Comparison of ENCODE assay signal across 30 mouse cellular contexts in genomic region chr3:114908846-114909245, GRCm38 (mm10). TPM values are rescaled to one million over a fixed set of nuclear protein-coding genes. Genes with fewer than 3 reads are reported as not detected.
"Had no signal": no experiment of that assay in that cellular context is flagged by ENCODE, and none has a peak within 500 bp of the region (broad histone marks: within the 10 kb centered on the region; RNA-seq: fewer than 3 reads in every experiment).

No protein-coding gene starts in this region.

- DNase-seq: gastrocnemius, adult 2 months; gastrocnemius, postnatal 10 days; gastrocnemius, postnatal 25 days; heart, adult 18-20 months; heart, postnatal 10 days; heart, postnatal 4 days; kidney, adult 18-20 months; kidney, adult 8-10 months; kidney, postnatal 10 days; kidney, postnatal 25 days; kidney, postnatal 4 days; liver; liver, embryonic 13.5 days had no signal

- H3K27ac ChIP-seq: gastrocnemius, adult 2 months; heart, embryonic 10.5 days; hindbrain, embryonic 10.5 days; hindbrain, embryonic 12.5 days; hindbrain, embryonic 14.5 days; intestine, embryonic 15.5 days; layer of hippocampus, adult 2 months; left cerebral cortex, adult 2 months; limb, embryonic 10.5 days; limb, embryonic 12.5 days; liver, embryonic 13.5 days; liver, embryonic 15.5 days had no signal

- H3K4me3 ChIP-seq: gastrocnemius, adult 2 months; heart, embryonic 10.5 days; heart, embryonic 12.5 days; hindbrain, embryonic 10.5 days; hindbrain, embryonic 12.5 days; intestine, embryonic 15.5 days; layer of hippocampus, adult 2 months; left cerebral cortex, adult 2 months; limb, embryonic 10.5 days; limb, embryonic 12.5 days; liver, embryonic 13.5 days; liver, embryonic 15.5 days had no signal

- H3K4me2 ChIP-seq: heart, embryonic 12.5 days; hindbrain, embryonic 12.5 days; hindbrain, embryonic 14.5 days; intestine, embryonic 15.5 days; limb, embryonic 12.5 days; liver, embryonic 11.5 days; liver, embryonic 13.5 days; liver, embryonic 15.5 days had no signal

- H3K36me3 ChIP-seq: heart, embryonic 10.5 days; heart, embryonic 12.5 days; hindbrain, embryonic 10.5 days; hindbrain, embryonic 12.5 days; intestine, embryonic 15.5 days; limb, embryonic 10.5 days; limb, embryonic 12.5 days; liver, embryonic 13.5 days; liver, embryonic 15.5 days had no signal

- H3K4me1 ChIP-seq: intestine, embryonic 15.5 days; liver, embryonic 13.5 days; liver, embryonic 15.5 days had no signal

- H3K27me3 ChIP-seq: heart, embryonic 12.5 days; hindbrain, embryonic 12.5 days; intestine, embryonic 15.5 days; limb, embryonic 12.5 days; liver, embryonic 13.5 days had no signal

- ATAC-seq: hindbrain, embryonic 16.5 days; inflammation-experienced regulatory T-cells, adult 6 months; intestine, embryonic 15.5 days; intestine, postnatal 0 days had no signal

- H3K9me3 ChIP-seq: heart, embryonic 10.5 days; heart, embryonic 12.5 days; hindbrain, embryonic 10.5 days; hindbrain, embryonic 12.5 days; intestine, embryonic 15.5 days; limb, embryonic 10.5 days; limb, embryonic 12.5 days; liver, embryonic 13.5 days; liver, embryonic 15.5 days had no signal

- H3K9ac ChIP-seq: heart, embryonic 12.5 days; hindbrain, embryonic 12.5 days; hindbrain, embryonic 14.5 days; intestine, embryonic 15.5 days; limb, embryonic 12.5 days; liver, embryonic 13.5 days; liver, embryonic 15.5 days had no signal

RNA-seq across cellular contexts. Expression of gene Olfm3, which starts 5.0 kb away (rescaled TPM):
- polyA plus RNA-seq: heart, embryonic 10.5 days; heart, embryonic 12.5 days; heart, embryonic 14.5 days; inflammation-experienced regulatory T-cells, adult 6 months; intestine, postnatal 0 days; kidney, embryonic 14.5 days; limb, embryonic 12.5 days; liver, embryonic 13.5 days; liver, embryonic 15.5 days had no signal
